Mouse (Mus musculus) urinary bladder, adult 2 months (tissue): ENCODE measurements around the gene Polr2a. TPM values are rescaled to one million over a fixed set of nuclear protein-coding genes. Genes with fewer than 3 reads are reported as not detected.

ENCODE experiments used
- DNase-seq: peaks from one replicate; pipeline ENCODE4 v3.0.0; 2022; ENCODE audit warnings: low spot score
- polyA plus RNA-seq: library from polyadenylated mRNA; depleted of rRNA; stranded (reverse); fragments of >200 nt; gene quantifications from 2 replicates; pipeline ENCODE4 v1.2.3, GENCODE M21; 2012

The Polr2a gene
- polyA plus RNA-seq, 1 experiment: 9.4 TPM

DNA sequence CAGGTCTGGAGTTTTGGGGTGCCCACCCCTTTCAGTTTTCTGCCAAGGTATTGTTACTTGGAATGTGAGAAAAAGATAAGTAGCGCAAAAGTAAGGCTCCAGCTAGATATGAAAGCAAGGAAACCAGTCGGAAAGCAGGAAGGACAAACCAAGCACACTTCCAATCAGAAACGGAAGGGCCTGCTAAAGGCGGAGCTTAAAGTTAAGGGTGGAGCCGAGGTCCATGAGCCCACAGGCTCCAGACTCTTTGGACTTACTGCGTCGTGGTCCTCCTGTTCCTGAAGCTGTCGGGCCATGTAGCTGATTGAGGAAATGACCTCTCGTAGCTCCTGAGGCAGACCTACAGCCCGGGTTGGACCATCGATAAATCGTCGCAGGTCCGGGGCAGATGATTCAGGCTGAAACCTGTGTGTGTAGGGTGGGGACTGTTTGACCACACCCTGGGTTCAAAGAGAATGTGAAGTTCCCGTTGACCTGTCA lies 26.4 kb upstream of the Polr2a start:
- DNase-seq: no peak

DNA sequence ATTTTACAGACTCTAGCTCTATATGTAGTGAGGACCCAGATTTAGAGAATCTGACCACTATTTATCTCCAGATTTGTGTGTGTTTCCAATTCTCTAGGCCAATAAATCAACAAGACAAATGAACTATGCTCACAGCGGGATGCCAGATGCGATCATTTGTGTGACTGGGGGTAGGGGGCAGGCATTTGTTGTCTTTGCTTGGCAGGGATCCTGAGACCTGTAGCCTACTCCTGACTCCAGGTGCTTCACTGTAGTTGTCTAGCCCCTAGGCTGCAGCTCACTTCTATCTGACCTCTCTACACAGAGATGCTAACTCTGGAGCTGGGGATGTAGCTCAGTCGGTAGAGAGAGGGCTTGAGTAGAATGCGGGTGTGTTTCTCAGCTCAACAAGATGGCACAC lies 23.4 kb upstream of the Polr2a start:
- DNase-seq: no peak

DNA sequence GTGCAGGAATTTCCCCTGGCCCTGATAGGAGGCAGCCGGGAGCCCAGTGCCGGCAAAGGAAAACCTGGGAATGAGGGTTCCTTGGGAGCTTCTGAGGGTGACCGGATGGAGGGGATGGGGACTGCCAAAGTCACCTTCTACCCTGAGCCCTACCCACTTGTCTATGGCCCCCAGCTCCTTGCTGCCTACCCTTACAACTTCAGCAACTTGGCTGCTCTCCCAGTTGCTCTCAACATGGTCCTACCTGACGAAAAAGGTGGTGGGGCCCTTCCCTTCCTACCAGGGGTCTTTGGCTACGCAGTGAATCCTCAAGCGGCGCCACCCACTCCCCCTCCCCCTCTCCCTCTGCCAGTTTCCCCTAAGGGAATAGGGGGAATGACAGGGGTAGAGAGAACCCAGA lies 20.5 kb upstream of the Polr2a start:
- DNase-seq: no peak

DNA sequence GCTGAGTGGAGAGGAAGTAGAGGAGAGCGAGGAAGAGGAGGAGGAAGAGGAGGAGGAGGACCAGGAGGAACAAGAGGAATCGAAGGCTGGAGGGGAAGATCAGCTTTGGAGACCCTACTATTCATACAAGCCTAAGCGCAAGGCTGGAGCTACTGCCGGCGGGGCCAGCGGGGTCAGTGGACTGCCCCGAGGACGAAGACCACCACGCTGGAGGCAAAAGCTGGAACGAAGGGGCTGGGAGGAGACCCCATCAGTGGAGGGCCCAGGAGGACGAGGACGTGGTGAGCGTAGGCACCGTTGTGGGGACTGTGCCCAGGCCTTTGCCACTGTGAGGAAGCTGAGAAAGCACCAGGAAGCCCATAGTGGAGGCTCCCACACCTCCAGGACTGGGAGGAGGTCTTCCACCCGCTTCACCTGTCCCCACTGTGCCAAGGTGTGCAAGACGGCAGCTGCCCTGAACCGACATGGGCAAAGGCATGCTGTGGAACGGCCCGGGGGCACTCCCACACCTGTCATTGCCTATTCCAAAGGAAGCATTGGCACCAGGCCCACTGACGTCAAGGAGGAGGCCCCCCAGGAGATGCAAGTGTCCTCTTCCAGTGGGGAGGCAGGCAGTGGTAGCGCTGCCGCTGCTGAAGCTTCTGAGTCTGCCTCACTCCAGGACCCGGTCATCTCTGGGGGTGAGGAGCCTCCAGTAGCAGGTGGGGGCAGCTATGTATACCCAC lies 20.0 kb upstream of the Polr2a start:
- no peak for DNase-seq

DNA sequence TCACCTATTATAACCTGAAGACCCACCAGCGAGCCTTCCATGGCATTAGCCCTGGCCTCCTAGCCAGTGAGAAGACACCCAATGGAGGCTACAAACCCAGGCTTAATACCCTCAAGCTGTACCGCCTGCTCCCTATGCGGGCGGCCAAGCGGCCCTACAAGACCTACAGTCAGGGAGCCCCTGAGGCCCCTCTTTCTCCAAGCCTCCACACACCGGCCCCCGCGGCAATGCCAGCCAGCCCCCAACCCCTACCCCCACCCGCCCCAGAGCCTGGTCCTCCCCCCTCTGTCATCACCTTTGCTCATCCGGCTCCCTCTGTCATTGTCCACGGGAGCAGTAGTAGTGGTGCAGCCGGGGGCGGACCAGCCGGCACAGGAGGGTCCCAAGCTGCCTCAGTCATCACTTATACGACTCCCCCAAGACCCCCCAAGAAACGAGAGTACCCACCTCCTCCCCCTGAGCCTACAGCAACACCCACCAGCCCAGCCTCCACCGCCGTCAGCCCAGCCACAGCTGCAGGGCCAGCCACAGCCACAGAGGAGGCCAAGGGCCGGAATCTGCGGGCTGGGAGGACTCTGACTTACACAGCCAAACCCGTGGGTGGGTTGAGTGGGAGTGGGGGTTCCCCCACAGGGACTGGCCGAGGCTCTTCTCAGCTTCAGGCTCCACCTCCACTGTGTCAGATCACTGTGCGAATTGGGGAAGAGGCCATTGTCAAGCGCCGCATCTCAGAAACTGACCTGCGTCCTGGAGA lies 19.2 kb upstream of the Polr2a start:
- no peak for DNase-seq

DNA sequence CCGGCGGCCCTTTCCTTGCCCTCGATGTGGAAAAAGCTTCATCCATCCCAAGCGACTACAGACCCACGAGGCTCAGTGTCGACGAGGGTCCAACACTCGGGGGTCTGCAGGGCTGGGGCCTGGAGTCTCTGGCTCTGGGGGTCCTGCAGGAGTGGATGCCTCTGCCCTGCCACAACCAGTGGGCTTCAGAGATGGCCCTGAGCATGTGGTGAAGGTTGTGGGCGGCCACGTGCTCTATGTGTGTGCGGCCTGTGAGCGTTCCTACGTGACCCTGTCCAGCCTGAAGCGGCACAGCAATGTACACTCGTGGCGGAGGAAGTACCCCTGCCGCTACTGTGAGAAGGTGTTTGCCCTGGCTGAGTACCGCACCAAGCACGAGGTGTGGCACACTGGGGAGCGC lies 18.1 kb upstream of the Polr2a start:
- DNase-seq: no peak

DNA sequence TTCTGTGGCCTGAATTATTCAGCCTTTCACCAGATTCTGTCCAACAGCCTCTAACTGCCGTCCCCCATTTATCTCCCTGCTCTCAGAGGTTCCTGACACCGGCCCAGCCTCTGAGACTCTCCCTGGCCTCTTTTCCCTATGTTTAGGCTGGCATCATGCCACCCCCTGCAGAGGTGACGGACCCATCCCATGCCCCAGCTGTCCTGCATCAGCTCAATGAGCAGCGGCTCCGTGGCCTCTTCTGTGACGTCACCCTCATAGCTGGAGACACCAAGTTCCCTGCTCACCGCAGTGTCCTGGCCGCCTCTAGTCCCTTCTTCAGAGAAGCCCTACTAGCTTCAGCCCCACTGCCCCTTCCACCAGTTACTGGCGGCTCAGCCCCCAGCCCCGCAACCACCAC lies 17.3 kb upstream of the Polr2a start:
- DNase-seq: no peak

DNA sequence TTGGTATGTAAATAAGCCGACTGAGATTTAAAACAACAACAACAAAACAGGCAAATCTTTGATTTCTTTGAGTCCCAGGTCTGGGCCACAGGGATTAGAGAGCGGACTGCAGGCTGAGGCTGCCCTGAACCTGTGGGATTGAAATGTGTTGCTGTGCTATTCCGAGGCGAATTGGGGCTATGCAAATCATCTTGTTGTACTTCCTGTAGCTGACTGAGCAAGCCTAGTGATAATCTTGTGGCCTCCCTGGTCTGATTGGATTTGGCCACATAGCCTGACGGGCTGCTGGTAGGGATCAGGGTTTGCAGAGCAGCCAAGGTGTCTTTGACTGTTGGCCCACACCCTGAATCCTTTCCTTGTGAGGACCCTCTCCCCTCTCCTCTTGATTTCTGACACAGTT lies 16.5 kb upstream of the Polr2a start:
- no peak for DNase-seq

DNA sequence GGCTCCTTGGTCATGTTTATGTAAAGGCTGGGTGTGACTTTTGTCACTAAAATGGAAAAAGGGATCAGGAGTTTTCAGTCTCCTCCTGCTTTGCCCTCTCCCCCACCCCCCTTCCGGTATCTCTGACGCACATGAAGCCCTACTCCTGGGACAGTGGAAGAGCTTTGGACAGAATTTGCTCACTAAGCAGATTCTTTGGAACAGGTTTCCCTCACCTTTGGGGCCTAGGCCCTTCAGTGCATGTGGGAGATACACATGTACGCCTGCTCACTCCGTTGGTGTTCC lies 9.1 kb upstream of the Polr2a start:
- no peak for DNase-seq

DNA sequence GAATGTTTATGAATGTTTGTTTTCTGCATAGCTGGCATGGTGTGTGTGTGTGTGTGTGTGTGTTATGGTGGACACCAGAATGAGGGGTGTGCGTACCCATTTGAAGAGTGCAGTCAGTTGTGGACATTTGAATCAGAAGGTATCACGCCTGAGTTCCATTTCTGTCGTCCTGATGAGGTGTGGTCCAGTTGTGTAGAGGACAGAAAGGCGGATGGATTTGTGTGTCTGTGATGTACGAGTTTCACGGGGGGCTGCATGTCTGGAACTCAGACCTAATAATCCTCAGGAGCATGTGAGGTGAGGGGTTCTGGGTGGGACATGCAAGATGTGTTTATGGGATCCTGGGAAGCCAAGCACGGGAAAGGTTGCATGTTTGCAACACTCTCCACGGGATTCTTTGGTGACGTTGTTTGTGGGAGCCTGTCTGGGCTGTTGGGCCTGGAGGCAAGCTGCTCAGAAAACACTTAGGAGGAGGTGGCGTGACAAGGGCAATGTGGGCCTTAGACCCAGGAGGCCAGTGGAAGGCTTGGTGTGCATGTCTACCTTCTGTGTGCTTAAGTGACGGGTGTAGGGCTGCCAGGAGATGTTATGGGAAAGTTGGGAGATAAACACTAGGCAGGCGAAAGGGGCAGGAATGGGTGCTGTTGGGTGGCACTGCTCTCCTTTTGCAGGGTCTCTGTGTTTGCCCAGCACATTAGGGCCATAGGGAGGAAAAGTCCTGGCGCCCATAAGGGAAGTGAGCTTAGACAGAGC lies 8.6 kb upstream of the Polr2a start:
- DNase-seq: no peak

DNA sequence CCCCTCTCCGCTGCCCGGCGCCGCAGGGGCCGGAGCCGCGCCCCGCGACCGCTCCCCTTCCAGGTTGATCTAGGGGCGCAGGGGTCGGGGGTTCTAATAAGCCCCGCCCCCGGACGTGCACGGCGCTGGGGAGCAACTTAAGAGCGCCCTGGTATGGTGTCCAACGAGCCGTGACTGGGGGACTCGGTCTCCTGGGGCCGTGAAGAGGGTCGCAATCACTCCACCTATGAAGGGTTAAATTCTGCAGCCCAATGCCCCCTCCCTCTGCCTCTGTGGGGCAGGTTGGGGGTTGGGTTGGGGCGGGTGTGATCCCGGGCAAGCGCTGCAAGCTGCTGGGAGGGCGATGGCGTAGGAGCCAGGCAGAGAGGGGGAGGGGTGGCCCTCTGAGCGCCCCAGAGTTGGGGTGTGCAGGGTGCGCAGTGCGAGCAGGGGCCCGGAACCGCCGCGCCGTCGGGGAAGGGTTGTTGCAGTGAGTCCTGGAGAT lies 7.7 kb upstream of the Polr2a start:
- peak; percentile 75 for DNase-seq

DNA sequence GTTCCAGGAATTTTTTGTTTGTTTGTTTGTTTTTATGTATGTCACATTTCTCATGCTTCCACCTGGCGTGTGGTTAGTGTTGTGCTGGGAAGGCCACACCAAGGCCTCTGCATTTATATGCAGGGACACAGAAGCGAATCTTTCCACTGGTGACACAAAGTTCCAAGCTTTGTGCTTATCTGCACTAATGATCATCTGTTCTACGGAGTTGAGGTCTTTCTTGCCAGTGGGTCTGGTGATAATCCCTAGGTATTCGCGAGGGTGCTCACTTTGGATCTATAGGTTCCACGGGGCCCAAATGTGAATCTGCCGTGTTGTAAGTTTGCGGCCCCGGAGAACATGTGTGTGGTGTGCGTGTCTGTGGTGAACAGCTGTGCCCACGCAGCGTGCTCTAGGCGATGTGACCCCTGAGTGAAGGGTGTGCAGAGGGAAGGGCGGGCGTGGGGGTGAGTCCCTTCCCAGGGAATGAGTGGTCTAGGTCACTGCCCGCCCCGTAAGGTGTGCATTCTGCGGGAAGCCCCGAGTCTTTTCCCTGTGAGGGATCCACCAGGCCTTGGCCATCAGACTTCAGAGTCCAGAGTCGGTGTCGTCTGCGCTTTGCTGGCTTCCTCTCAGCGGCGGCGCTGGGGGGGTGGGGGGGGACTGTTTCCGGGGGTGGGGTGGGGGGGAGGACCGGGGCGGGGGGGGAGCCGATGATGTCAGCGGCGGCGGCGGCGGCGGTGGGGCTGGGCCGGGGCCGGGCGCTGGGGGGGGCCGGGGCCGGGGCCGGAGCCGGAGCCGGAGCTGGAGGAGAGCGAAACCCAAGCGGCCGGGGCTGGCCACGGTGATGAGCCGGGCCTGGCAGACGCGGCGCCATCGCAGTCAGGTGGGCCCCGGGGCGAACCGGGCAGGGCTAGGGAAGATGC lies 7.0 kb upstream of the Polr2a start, which contains the start of gene Zbtb4:
Gene Zbtb4, plus strand, starts transcription at position 692 of the 905 bp plus-strand sequence.
- no peak for DNase-seq

DNA sequence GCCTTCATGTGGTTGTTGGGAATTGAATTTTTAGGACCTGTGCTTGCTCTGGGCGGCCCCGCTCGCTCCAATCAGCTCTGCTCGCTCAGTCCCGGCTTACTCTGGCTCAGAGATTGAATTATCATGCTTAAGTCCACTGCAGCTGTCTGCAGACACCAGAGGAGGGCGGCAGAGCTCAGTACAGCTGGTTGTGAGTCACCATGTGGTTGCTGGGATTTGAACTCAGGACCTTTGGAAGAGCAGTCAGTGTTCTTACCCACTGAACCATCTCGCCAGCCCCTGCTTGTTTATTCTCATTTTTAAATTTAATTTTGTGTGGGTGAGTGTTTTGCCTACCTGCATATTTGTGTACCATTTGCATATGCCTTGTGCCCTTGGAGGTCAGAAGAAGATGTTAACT lies 5.1 kb upstream of the Polr2a start:
- DNase-seq: no peak

DNA sequence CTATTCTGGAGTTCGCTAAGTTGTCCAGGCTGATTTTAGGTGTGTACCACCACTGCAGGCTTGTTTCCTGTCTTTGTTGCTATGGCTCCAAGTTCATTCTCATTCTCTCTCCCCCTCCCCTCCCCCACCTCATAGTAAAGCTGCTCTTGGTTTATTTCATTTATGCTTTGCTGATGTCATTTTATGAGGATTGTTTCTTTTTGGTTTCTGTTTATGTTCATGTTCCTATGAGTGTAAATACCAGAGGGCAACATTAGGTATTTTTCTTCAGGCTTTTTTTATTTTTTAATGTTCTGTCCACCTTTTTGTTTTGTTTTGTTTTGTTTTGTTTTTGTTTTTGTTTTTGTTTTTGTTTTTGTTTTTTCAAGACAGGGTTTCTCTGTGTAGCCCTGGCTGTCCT lies 3.4 kb upstream of the Polr2a start, which contains the start of gene Slc35g3:
Gene Slc35g3, minus strand, starts transcription at position 101 of the 400 bp plus-strand sequence.
- no peak for DNase-seq

DNA sequence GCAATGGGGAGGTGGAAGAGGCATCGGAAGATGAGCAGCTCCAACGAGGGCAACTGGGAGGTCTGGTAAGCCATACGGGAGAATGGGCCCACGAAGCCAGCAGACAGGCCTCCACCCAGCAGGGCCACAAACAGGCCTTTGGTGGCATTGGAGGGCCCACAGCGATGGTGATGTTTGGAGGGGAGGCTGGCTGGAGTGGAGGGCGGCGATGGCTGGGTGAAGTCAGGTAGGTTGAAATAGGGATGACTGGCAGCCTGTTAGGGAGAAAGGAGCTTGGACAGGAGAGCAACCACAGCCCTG lies 2.4 kb upstream of the Polr2a start:
- no peak for DNase-seq

DNA sequence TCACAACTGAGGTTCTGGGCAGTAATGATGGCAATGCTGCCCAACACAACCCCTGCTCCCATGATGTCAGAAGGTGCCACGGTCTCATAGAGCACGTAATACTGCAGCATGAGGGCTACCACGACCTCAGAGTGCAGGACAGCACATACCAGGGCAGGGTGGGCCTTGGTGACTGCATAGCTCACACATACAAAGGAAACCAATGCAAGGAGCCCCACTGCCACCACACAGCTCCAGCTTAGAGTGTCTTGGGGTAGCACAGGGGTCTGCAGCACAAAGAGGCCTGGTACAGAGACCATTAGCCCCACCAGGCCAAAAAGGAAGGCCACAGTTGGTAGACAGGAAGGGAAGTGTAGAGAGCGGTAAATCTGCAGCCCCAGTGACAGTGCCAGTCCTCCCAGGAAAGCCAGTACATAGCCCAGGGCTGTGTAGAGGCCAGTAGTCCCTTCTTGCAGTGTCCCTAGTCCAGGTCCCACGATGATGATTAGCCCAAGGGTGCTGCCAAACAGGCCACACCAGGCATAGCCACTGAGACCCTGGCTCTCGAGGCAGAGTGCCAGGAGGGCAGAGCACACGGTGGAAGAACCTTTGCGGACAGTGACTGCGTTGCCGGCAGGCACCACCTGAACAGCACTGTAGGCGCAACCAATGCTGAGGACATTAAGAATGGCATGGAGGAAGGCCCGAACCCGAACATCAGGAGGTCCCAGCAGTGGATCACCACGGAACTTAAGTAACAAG lies 1.9 kb upstream of the Polr2a start:
- DNase-seq: no peak

DNA sequence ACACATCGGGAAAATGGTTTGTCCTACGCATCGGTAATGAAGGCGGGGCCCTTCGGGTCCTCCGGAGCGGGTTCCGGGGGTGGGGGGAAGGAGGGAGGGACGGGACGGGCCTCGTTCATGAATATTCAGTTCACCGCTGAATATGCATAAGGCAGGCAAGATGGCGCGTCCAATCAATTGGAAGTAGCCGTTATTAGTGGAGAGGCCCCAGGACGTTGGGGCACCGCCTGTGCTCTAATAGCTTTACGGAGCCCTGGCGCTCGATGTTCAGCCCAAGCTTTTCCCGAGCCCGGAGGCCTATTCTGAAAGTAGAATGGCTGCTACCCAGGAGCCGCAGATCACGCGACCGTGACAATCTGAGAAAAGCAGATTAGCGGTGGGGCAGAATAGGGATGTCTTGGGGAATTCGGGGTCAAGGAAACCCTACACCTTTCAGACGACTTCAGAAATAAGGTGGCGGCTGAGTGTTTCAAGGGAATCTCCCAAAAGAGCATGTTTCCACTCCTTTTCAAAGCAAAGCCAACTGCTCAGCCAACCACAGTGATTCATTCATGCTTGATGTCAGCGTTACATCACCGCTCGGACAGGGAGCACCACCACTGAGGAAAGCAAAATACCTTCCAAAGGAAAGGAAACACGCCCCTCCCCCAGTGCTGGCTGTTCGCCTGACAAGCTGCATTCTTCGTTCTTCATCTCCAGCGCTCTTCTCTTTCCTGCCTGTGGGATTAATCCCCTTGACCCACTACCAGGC lies 709 bp upstream of the Polr2a start:
- peak; percentile 74 for DNase-seq

DNA sequence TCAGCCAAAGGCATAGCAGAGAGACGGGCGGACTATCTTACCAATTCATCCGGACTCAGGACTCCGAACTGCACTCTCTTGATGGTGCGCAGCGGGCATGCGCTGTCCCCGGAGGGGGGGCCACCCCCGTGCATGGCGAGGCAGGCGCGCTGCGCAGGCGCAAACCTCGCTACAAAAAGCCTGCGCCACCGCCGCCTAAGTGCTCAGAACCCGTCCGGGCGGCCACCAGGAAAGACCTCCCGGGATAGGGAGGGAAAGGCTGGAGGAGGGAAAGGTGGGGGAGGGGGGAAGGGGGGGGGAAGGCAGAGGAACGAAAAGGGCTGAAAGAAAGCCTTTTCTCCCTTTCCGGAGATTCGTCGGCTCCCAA lies 364 bp downstream of the Polr2a start:
- peak; percentile 100 for DNase-seq

DNA sequence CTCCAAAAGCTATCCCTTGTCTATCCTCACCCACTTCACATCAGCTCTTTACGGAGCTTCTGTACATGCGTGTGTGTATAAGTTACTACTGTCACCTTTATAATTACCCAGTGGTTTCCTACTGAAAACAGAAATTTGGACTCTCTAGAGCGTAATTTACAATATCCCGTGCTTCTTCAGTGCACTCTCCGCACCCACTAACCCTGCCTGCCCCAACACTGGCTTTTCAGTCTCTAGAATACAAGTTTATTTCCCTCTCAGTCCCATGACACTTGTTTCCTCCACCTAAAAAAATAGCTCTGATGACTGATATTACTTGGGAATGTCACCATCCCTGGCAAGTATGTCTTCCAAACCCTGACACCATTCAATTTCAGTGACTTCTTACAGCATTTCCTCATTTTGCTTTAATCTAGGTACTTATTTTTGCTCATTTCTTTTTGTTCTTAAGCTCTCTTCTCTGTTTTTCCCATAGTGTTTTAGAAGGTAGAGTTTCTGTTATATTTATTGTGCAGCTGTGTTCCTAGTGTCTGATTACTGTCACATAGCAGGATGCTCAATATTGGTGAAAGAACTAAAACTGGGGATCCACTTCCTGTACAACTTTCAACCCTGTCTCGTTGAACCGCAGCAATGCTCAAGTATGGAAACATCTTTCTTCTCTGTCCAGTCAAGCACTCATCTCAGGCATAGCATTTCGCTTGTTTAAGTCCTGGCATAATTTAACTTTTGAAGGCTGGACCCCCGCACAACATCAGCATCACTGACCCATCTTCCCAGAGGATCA lies 941 bp downstream of the Polr2a start:
- DNase-seq: no peak
